Mouse (Mus musculus) myocyte (in vitro differentiated cells): ENCODE results near the gene Asic2. TPM values are rescaled to one million over a fixed set of nuclear protein-coding genes. Genes with fewer than 3 reads are reported as not detected.
"Not testable (repeated sequence)": the region's sequence is repeated elsewhere in the genome, so short reads cannot be mapped to it uniquely, and the experiment has no call there.

Experiments
- H3K27me3 ChIP-seq: one replicate; pipeline ENCODE4 v1.6.1; 2011; ENCODE audit not compliant: control insufficient read depth, insufficient read depth, insufficient read length
- H3K36me3 ChIP-seq: one replicate; pipeline ENCODE4 v1.6.1; 2011; ENCODE audit not compliant: control insufficient read depth, insufficient read depth
- H3K4me2 ChIP-seq: one replicate; pipeline ENCODE4 v1.6.1; 2011; ENCODE audit warnings: low read depth, control low read depth
- H3K4me3 ChIP-seq: one replicate; pipeline ENCODE4 v1.5.1; 2011; ENCODE audit warnings: mild to moderate bottlenecking, control low read depth, moderate library complexity
- H3K79me2 ChIP-seq: one replicate; pipeline ENCODE4 v1.6.1; 2011; ENCODE audit not compliant: control insufficient read depth, insufficient read depth
- H3ac ChIP-seq: one replicate; pipeline ENCODE4 v1.6.1; 2011; ENCODE audit not compliant: control insufficient read depth, insufficient read length
- CEBPB ChIP-seq: IDR thresholded peaks from 2 replicates; pipeline ENCODE4 v1.6.1; 2011; ENCODE audit warnings: mild to moderate bottlenecking, moderate library complexity; ENCODE audit not compliant: poor library complexity, insufficient read depth, severe bottlenecking
- E2F4 ChIP-seq: IDR thresholded peaks from one replicate; pipeline ENCODE4 v1.6.1; 2011; ENCODE audit warnings: mild to moderate bottlenecking, control low read depth, moderate library complexity; ENCODE audit not compliant: insufficient read depth
- MAX ChIP-seq: IDR thresholded peaks from one replicate; pipeline ENCODE4 v1.6.1; 2011; ENCODE audit warnings: low read depth, mild to moderate bottlenecking, control low read depth
- MYOD1 ChIP-seq, 3 experiments: IDR thresholded peaks; one replicate each; pipeline ENCODE4 v1.6.1; 2011; ENCODE audit warnings: control low read depth in 2 of 3, low read depth in 2 of 3, mild to moderate bottlenecking in 2 of 3, moderate library complexity in 1 of 3; ENCODE audit not compliant: insufficient read length in 2 of 3, control insufficient read depth in 1 of 3
- MYOG ChIP-seq, 3 experiments: IDR thresholded peaks; one replicate each; pipeline ENCODE4 v1.6.1; 2011; ENCODE audit warnings: control low read depth in 2 of 3, low read depth in 2 of 3, mild to moderate bottlenecking in 2 of 3; ENCODE audit not compliant: insufficient read length in 2 of 3, control insufficient read depth in 1 of 3, insufficient read depth in 1 of 3
- POLR2A ChIP-seq: IDR thresholded peaks from one replicate; pipeline ENCODE4 v1.6.1; 2011; ENCODE audit warnings: low read depth, mild to moderate bottlenecking, control low read depth, moderate library complexity; ENCODE audit not compliant: insufficient read length
- POLR2AphosphoS2 ChIP-seq: IDR thresholded peaks from one replicate; pipeline ENCODE4 v1.6.1; 2011; ENCODE audit warnings: low read depth, control low read depth; ENCODE audit not compliant: insufficient read length
- REST ChIP-seq: IDR thresholded peaks from one replicate; pipeline ENCODE4 v1.6.1; 2011; ENCODE audit warnings: mild to moderate bottlenecking, control low read depth, moderate library complexity; ENCODE audit not compliant: insufficient read depth, insufficient read length
- SRF ChIP-seq: IDR thresholded peaks from one replicate; pipeline ENCODE4 v1.6.1; 2011; ENCODE audit warnings: low read depth; ENCODE audit not compliant: control insufficient read depth, insufficient read length
- TCF12 ChIP-seq: IDR thresholded peaks from one replicate; pipeline ENCODE4 v1.6.1; 2011; ENCODE audit warnings: mild to moderate bottlenecking, control low read depth; ENCODE audit not compliant: poor library complexity, insufficient read depth, severe bottlenecking
- TCF3 ChIP-seq: IDR thresholded peaks from one replicate; pipeline ENCODE4 v1.6.1; 2011; ENCODE audit warnings: low read depth, control low read depth; ENCODE audit not compliant: insufficient read length
- USF1 ChIP-seq: IDR thresholded peaks from one replicate; pipeline ENCODE4 v1.6.1; 2011; ENCODE audit warnings: low read depth, mild to moderate bottlenecking, control low read depth, moderate library complexity
- polyA plus RNA-seq: library from polyadenylated mRNA; unstranded; fragments of >200 nt; fragmentation: generic; extraction: Trizol; gene quantifications from one replicate; pipeline ENCODE4 v1.2.1, GENCODE M21; 2012; ENCODE audit warnings: missing spikeins

Gene Asic2
- polyA plus RNA-seq, 1 experiment: not detected

DNA sequence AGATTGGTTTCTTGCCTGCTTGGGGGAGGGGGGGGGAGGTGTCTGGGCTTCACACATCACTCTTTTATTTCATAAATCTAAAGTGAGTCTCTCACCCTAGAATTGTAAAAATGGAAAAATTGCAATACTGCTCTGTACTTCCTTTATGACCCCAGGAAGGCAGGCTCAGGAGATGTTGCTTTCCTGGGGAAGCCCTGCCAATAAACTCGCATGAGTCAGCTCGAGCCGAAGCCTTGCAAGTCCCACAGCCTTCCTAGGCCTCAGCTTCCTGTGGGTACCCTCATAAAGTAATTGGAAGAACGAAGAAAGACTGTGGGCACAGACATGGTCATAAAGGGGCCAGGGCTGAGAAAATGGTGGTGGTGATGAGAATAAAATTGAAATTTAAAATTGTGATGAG lies 607.2 kb downstream of the Asic2 start:
- H3ac ChIP-seq: no peak overlapping the region
- no peaks in the 10 kb centered on the region for H3K79me2 ChIP-seq
- TF ChIP-seq TCF12: no peak
- TF ChIP-seq MAX: no peak
- no peak for TF ChIP-seq MYOD1 (IDR thresholded peaks at IDR 0.05; ENCODE audit: control insufficient read depth in 1 of 3, insufficient read length in 2 of 3, low read depth in 2 of 3)
- no peak for TF ChIP-seq USF1
- TF ChIP-seq E2F4: no peak
- no peak for TF ChIP-seq TCF3
- TF ChIP-seq CEBPB: no peak
- no peak for TF ChIP-seq SRF
- no peak for TF ChIP-seq MYOG (IDR thresholded peaks at IDR 0.05; ENCODE audit: control insufficient read depth in 1 of 3, insufficient read depth in 1 of 3, insufficient read length in 2 of 3, low read depth in 2 of 3)
- TF ChIP-seq POLR2A: no peak
- TF ChIP-seq REST: no peak
- no peak for TF ChIP-seq POLR2AphosphoS2
- H3K4me3 ChIP-seq: no peak overlapping the region
- no peak overlapping the region for H3K4me2 ChIP-seq
- H3K27me3 ChIP-seq: no peaks in the 10 kb centered on the region
- no peaks in the 10 kb centered on the region for H3K36me3 ChIP-seq

DNA sequence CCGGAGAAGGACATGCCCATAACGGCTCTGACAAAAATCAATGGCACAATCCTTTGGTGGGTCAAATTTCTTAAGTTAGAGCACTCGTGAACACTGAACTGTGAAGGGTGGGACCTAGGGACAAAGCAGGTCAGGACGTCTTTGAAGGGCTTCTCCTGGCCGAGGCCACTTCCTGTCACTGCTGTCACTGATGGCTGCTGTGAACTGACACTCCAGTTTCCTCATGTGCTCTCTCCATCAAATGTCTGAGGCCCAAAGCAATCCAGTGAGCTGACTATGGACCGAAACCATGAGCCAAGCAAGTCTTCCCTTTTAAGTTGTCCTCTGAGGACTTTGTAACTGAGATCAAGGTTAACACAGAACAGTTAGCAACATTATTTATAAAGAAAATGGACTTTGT lies 617.8 kb downstream of the Asic2 start:
- H3K27me3 ChIP-seq, H3K36me3 ChIP-seq, H3K4me3 ChIP-seq, H3K79me2 ChIP-seq, H3K4me2 ChIP-seq, H3ac ChIP-seq: not testable (repeated sequence)

DNA sequence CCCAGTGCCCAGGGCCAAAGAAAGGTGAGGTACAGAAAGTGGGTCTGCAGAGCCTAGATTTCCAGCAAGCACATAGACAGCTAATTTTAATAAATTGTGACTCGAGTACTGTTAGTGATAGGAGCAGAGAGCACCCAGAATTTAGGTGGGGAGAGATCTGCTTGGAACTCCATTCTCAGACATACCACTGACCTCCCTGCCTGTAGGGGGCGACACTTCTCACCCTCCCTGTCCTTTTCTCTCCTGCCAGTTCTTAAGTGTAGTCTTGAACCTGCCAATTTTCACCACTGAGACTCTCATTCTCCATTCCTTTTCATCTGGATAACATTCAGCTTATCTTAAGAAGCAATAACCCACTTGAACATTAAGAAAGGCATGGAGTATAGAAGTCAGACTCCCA lies 636.3 kb downstream of the Asic2 start:
- TF ChIP-seq POLR2A (no peak), MAX (no peak), SRF (no peak), MYOG (IDR thresholded peaks at IDR 0.05; ENCODE audit: control insufficient read depth in 1 of 3, insufficient read depth in 1 of 3, insufficient read length in 2 of 3, low read depth in 2 of 3) (no peak), TCF12 (no peak), MYOD1 (IDR thresholded peaks at IDR 0.05; ENCODE audit: control insufficient read depth in 1 of 3, insufficient read length in 2 of 3, low read depth in 2 of 3) (no peak), REST (no peak), CEBPB (no peak)
- H3K4me2 ChIP-seq: no peak overlapping the region
- H3K4me3 ChIP-seq: no peak overlapping the region
- H3K79me2 ChIP-seq: no peaks in the 10 kb centered on the region
- no peaks in the 10 kb centered on the region for H3K27me3 ChIP-seq
- no peaks in the 10 kb centered on the region for H3K36me3 ChIP-seq
- no peak overlapping the region for H3ac ChIP-seq

GRCm38 (mm10) chr11:81330982-81331381 lies 637.3 kb downstream of the Asic2 start:
- Histone ChIP-seq H3K27me3 (no peaks in the 10 kb centered on the region), H3K4me2 (no peak overlapping the region), H3ac (no peak overlapping the region), H3K79me2 (no peaks in the 10 kb centered on the region), H3K36me3 (no peaks in the 10 kb centered on the region), H3K4me3 (no peak overlapping the region)
- TF ChIP-seq CEBPB (no peak), USF1 (no peak), REST (no peak), E2F4 (no peak), TCF12 (no peak), MYOG (IDR thresholded peaks at IDR 0.05; ENCODE audit: control insufficient read depth in 1 of 3, insufficient read depth in 1 of 3, insufficient read length in 2 of 3, low read depth in 2 of 3) (no peak), MYOD1 (IDR thresholded peaks at IDR 0.05; ENCODE audit: control insufficient read depth in 1 of 3, insufficient read length in 2 of 3, low read depth in 2 of 3) (no peak), TCF3 (no peak)

GRCm38 (mm10) chr11:81328088-81328487 lies 640.2 kb downstream of the Asic2 start:
- TF ChIP-seq MYOD1 (IDR thresholded peaks at IDR 0.05; ENCODE audit: control insufficient read depth in 1 of 3, insufficient read length in 2 of 3, low read depth in 2 of 3) (peak in 2 of 3 experiments; percentile 37 to 38), POLR2A (no peak), MYOG (IDR thresholded peaks at IDR 0.05; ENCODE audit: control insufficient read depth in 1 of 3, insufficient read depth in 1 of 3, insufficient read length in 2 of 3, low read depth in 2 of 3) (peak in 2 of 3 experiments; percentile 10 to 61), TCF12 (no peak), POLR2AphosphoS2 (no peak)
- no peak overlapping the region for H3K4me2 ChIP-seq
- H3K4me3 ChIP-seq: no peak overlapping the region
- no peaks in the 10 kb centered on the region for H3K36me3 ChIP-seq
- no peaks in the 10 kb centered on the region for H3K79me2 ChIP-seq
- H3ac ChIP-seq: no peak overlapping the region
- H3K27me3 ChIP-seq: no peaks in the 10 kb centered on the region

- Histone ChIP-seq H3ac (no peak overlapping the region), H3K4me2 (peak overlapping the region; percentile 8), H3K36me3 (no peaks in the 10 kb centered on the region), H3K27me3 (no peaks in the 10 kb centered on the region), H3K79me2 (no peaks in the 10 kb centered on the region), H3K4me3 (no peak overlapping the region)
- TF ChIP-seq POLR2AphosphoS2 (no peak), USF1 (no peak), SRF (peak; percentile 56), MYOD1 (IDR thresholded peaks at IDR 0.05; ENCODE audit: control insufficient read depth in 1 of 3, insufficient read length in 2 of 3, low read depth in 2 of 3) (peak; percentile 99 to 100 (median 100)), MYOG (IDR thresholded peaks at IDR 0.05; ENCODE audit: control insufficient read depth in 1 of 3, insufficient read depth in 1 of 3, insufficient read length in 2 of 3, low read depth in 2 of 3) (peak in 1 of 3 experiments; percentile 74), TCF3 (peak; percentile 89), POLR2A (no peak), TCF12 (peak; percentile 84)
Observed at GRCm38 (mm10) chr11:81323146-81323545, 645.1 kb downstream of the Asic2 start.
